Mouse (Mus musculus): ENCODE measurements around the gene Rab3il1. TPM values are rescaled to one million over a fixed set of nuclear protein-coding genes. Genes with fewer than 3 reads are reported as not detected.

The Rab3il1 gene
- polyA plus RNA-seq, 1 experiment from 2014 or later = 30.0 TPM

DNA sequence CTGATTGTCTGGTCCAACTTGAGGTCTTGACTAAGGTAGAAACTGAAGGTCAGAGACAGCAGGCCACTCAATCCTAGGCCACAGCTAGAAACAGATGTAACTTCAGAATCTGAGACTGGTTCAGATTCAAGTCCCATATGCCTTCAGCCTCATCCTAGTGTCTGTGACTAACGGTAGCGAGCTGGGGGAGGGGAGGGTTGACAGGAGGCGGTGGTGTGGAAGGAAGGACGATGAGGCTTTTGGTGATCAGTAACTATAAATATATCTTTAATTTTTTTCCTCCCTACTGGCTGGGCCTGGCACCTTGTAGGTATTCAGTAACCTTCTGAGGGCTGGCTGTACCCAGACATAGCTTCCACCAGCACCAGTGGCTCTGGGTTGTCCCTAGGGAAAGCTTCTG, 14.0 kb downstream of the Rab3il1 start:
- H3K9ac ChIP-seq (ENCODE audit: low read length) = no peak overlapping the region
- H3K4me2 ChIP-seq (ENCODE audit: low read length) = 0 out of 2 replicates have a peak overlapping the region, but pooled peaks have one; percentile 32
- WGBS = 63% methylated on average over 4 of the region's 4 CpGs
- no peak overlapping the region for H3K4me3 ChIP-seq (ENCODE audit: low read depth, low read length)
- H3K9me3 ChIP-seq (ENCODE audit: control insufficient read depth, low read length) = no peaks in the 10 kb centered on the region
- H3K4me1 ChIP-seq (replicated peaks; ENCODE audit: control insufficient read depth, insufficient read depth, low read length) = peaks cover 57% of the 10 kb centered on the region
- H3K27ac ChIP-seq (ENCODE audit: low read depth) = 0 out of 2 replicates have a peak overlapping the region, but pooled peaks have one; percentile 17
- H3K36me3 ChIP-seq (ENCODE audit: control insufficient read depth, insufficient read depth, low read length) = no peaks in the 10 kb centered on the region
- no peaks in the 10 kb centered on the region for H3K27me3 ChIP-seq (replicated peaks; ENCODE audit: control insufficient read depth, insufficient read depth, low read length)
- DNase-seq (ENCODE audit: low spot score) (no peak), ATAC-seq (replicated peaks; ENCODE audit: low FRiP score, low TSS enrichment, low read depth) (no peak)

- 76% methylated on average over 4 of the region's 4 CpGs for WGBS
- H3K27ac ChIP-seq (ENCODE audit: low read depth) = no peak overlapping the region
- no peak overlapping the region for H3K4me3 ChIP-seq (ENCODE audit: low read depth, low read length)
- ATAC-seq (replicated peaks; ENCODE audit: low FRiP score, low TSS enrichment, low read depth) (no peak), DNase-seq (ENCODE audit: low spot score) (no peak)
- H3K9ac ChIP-seq (ENCODE audit: low read length) = no peak overlapping the region
- H3K9me3 ChIP-seq (ENCODE audit: control insufficient read depth, low read length) = no peaks in the 10 kb centered on the region
- H3K27me3 ChIP-seq (replicated peaks; ENCODE audit: control insufficient read depth, insufficient read depth, low read length) = no peaks in the 10 kb centered on the region
- H3K4me2 ChIP-seq (ENCODE audit: low read length) = no peak overlapping the region
- H3K4me1 ChIP-seq (replicated peaks; ENCODE audit: control insufficient read depth, insufficient read depth, low read length) = peaks cover 57% of the 10 kb centered on the region
- no peaks in the 10 kb centered on the region for H3K36me3 ChIP-seq (ENCODE audit: control insufficient read depth, insufficient read depth, low read length)
Observed at GRCm38 (mm10) chr19:10016151-10016550, 14.7 kb downstream of the Rab3il1 start.

- Histone ChIP-seq H3K4me3 (ENCODE audit: low read depth, low read length) (peak overlapping the region; percentile 57), H3K9me3 (ENCODE audit: control insufficient read depth, low read length) (no peaks in the 10 kb centered on the region), H3K27me3 (replicated peaks; ENCODE audit: control insufficient read depth, insufficient read depth, low read length) (no peaks in the 10 kb centered on the region), H3K4me1 (replicated peaks; ENCODE audit: control insufficient read depth, insufficient read depth, low read length) (peaks cover 52% of the 10 kb centered on the region), H3K27ac (ENCODE audit: low read depth) (peak overlapping the region; percentile 52; the same call in 1 of the 2 replicates), H3K9ac (ENCODE audit: low read length) (peak overlapping the region; percentile 55), H3K4me2 (ENCODE audit: low read length) (peak overlapping the region; percentile 85), H3K36me3 (ENCODE audit: control insufficient read depth, insufficient read depth, low read length) (no peaks in the 10 kb centered on the region)
- peak; percentile 96 for ATAC-seq (replicated peaks; ENCODE audit: low FRiP score, low TSS enrichment, low read depth)
- peak; percentile 90 for DNase-seq (ENCODE audit: low spot score)
- 7% methylated on average over 44 of the region's 44 CpGs for whole genome bisulfite sequencing
Observed at GRCm38 (mm10) chr19:10017637-10018526, 16.4 kb downstream of the Rab3il1 start.

DNA sequence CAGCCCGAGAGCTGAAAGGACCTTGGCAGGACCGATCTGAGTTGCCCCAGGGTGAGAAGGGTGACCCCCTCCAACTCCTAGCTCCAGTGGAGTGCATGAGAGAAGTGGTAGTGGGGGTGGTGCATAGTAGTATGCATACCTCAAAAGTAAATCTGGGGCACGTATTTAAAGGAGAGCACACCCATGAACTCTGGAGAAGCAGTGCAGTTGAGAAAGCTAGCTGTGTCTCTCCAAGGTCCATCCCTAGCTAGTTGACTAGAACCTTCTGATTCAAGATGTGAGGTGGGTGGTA, 17.0 kb downstream of the Rab3il1 start:
- DNase-seq (ENCODE audit: low spot score) (no peak), ATAC-seq (replicated peaks; ENCODE audit: low FRiP score, low TSS enrichment, low read depth) (peak; percentile 22; the same call in 1 of the 2 replicates)
- Histone ChIP-seq H3K9ac (ENCODE audit: low read length) (peak overlapping the region; percentile 55), H3K9me3 (ENCODE audit: control insufficient read depth, low read length) (no peaks in the 10 kb centered on the region), H3K4me2 (ENCODE audit: low read length) (peak overlapping the region; percentile 85), H3K36me3 (ENCODE audit: control insufficient read depth, insufficient read depth, low read length) (no peaks in the 10 kb centered on the region), H3K4me1 (replicated peaks; ENCODE audit: control insufficient read depth, insufficient read depth, low read length) (peaks cover 46% of the 10 kb centered on the region), H3K27ac (ENCODE audit: low read depth) (0 out of 2 replicates have a peak overlapping the region, but pooled peaks have one; percentile 52), H3K27me3 (replicated peaks; ENCODE audit: control insufficient read depth, insufficient read depth, low read length) (no peaks in the 10 kb centered on the region), H3K4me3 (ENCODE audit: low read depth, low read length) (peak overlapping the region; percentile 57)
- 0% methylated on average over 3 of the region's 3 CpGs for WGBS

GRCm38 (mm10) chr19:10019214-10019760, 17.8 kb downstream of the Rab3il1 start:
- peaks cover 38% of the 10 kb centered on the region for H3K4me1 ChIP-seq (replicated peaks; ENCODE audit: control insufficient read depth, insufficient read depth, low read length)
- no peaks in the 10 kb centered on the region for H3K9me3 ChIP-seq (ENCODE audit: control insufficient read depth, low read length)
- no peak for ATAC-seq (replicated peaks; ENCODE audit: low FRiP score, low TSS enrichment, low read depth)
- peak overlapping the region; percentile 57 for H3K4me3 ChIP-seq (ENCODE audit: low read depth, low read length)
- peak overlapping the region; percentile 55; the same call in 1 of the 2 replicates for H3K9ac ChIP-seq (ENCODE audit: low read length)
- 73% methylated on average over 4 of the region's 4 CpGs for WGBS
- peak overlapping the region; percentile 85 for H3K4me2 ChIP-seq (ENCODE audit: low read length)
- H3K27me3 ChIP-seq (replicated peaks; ENCODE audit: control insufficient read depth, insufficient read depth, low read length) = no peaks in the 10 kb centered on the region
- no peak for DNase-seq (ENCODE audit: low spot score)
- H3K27ac ChIP-seq (ENCODE audit: low read depth) = no peak overlapping the region
- H3K36me3 ChIP-seq (ENCODE audit: control insufficient read depth, insufficient read depth, low read length) = no peaks in the 10 kb centered on the region

DNA sequence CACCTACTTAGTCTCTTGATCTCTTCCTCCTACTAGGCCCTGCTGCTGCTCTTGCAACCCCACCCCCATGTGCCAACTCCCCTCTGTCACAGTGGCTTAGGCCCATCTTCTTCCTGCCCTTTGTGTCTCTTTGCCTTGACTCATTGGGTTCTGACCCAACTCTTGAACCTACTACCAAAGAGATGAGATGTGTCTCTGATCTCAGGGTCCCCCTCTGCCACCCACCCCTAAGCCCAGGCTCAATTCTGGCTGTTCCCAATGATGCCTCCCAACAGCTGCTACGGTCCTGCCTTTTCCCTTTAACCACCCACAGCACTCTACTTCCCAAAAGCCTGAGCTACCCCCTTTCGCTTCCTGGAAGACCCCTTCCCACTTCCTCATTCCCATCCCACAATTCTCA, 20.5 kb downstream of the Rab3il1 start:
- Histone ChIP-seq H3K4me2 (ENCODE audit: low read length) (no peak overlapping the region), H3K27ac (ENCODE audit: low read depth) (no peak overlapping the region), H3K9me3 (ENCODE audit: control insufficient read depth, low read length) (no peaks in the 10 kb centered on the region), H3K27me3 (replicated peaks; ENCODE audit: control insufficient read depth, insufficient read depth, low read length) (no peaks in the 10 kb centered on the region), H3K36me3 (ENCODE audit: control insufficient read depth, insufficient read depth, low read length) (no peaks in the 10 kb centered on the region), H3K4me1 (replicated peaks; ENCODE audit: control insufficient read depth, insufficient read depth, low read length) (peaks cover 35% of the 10 kb centered on the region), H3K9ac (ENCODE audit: low read length) (no peak overlapping the region), H3K4me3 (ENCODE audit: low read depth, low read length) (no peak overlapping the region)
- WGBS = 83% methylated on average over 2 of the region's 2 CpGs
- ATAC-seq (replicated peaks; ENCODE audit: low FRiP score, low TSS enrichment, low read depth) (no peak), DNase-seq (ENCODE audit: low spot score) (no peak)

- peaks cover 31% of the 10 kb centered on the region for H3K4me1 ChIP-seq (replicated peaks; ENCODE audit: control insufficient read depth, insufficient read depth, low read length)
- no peaks in the 10 kb centered on the region for H3K9me3 ChIP-seq (ENCODE audit: control insufficient read depth, low read length)
- no peaks in the 10 kb centered on the region for H3K27me3 ChIP-seq (replicated peaks; ENCODE audit: control insufficient read depth, insufficient read depth, low read length)
- ATAC-seq (replicated peaks; ENCODE audit: low FRiP score, low TSS enrichment, low read depth) (no peak), DNase-seq (ENCODE audit: low spot score) (no peak)
- H3K9ac ChIP-seq (ENCODE audit: low read length) = no peak overlapping the region
- no peak overlapping the region for H3K4me3 ChIP-seq (ENCODE audit: low read depth, low read length)
- WGBS = 71% methylated on average over 5 of the region's 5 CpGs
- peak overlapping the region; percentile 34; the same call in 1 of the 2 replicates for H3K27ac ChIP-seq (ENCODE audit: low read depth)
- peaks cover 3% of the 10 kb centered on the region for H3K36me3 ChIP-seq (ENCODE audit: control insufficient read depth, insufficient read depth, low read length)
- no peak overlapping the region for H3K4me2 ChIP-seq (ENCODE audit: low read length)
Observed at GRCm38 (mm10) chr19:10022414-10023303, 21.2 kb downstream of the Rab3il1 start.

DNA sequence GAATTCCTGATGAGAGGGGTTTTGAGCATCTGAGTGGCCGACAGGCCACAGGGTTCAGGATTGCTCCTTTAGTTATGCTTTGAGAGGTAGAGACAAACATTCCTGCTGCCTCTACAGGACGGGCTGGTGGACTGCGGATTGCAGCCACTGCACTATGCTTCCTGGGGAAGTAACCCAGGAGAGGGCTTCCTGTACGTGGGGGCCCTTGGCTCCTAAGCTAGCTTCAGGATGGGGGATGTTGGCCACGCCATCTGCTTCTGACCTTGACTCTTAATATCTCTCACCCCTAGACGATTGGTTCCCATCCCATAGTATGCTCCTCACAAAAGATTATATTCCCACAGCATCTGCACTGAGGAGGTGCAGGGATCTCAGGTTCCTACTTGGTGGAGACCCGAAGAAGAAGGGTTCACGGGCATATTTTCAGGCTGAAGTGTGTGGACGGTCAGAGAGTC, 21.9 kb downstream of the Rab3il1 start:
- Histone ChIP-seq H3K27ac (ENCODE audit: low read depth) (0 out of 2 replicates have a peak overlapping the region, but pooled peaks have one; percentile 34), H3K27me3 (replicated peaks; ENCODE audit: control insufficient read depth, insufficient read depth, low read length) (no peaks in the 10 kb centered on the region), H3K9ac (ENCODE audit: low read length) (no peak overlapping the region), H3K9me3 (ENCODE audit: control insufficient read depth, low read length) (no peaks in the 10 kb centered on the region), H3K4me2 (ENCODE audit: low read length) (no peak overlapping the region), H3K4me3 (ENCODE audit: low read depth, low read length) (no peak overlapping the region), H3K4me1 (replicated peaks; ENCODE audit: control insufficient read depth, insufficient read depth, low read length) (peaks cover 28% of the 10 kb centered on the region; the same call in 1 of the 2 replicates), H3K36me3 (ENCODE audit: control insufficient read depth, insufficient read depth, low read length) (peaks cover 9% of the 10 kb centered on the region)
- ATAC-seq (replicated peaks; ENCODE audit: low FRiP score, low TSS enrichment, low read depth) (no peak), DNase-seq (ENCODE audit: low spot score) (no peak)
- 61% methylated on average over 9 of the region's 9 CpGs for WGBS

All from intestine, embryonic 14.5 days (tissue).